Mouse (Mus musculus) adrenal gland, postnatal 25 days (tissue): ENCODE measurements around the gene Grik4. TPM values are rescaled to one million over a fixed set of nuclear protein-coding genes. Genes with fewer than 3 reads are reported as not detected.

Experiments
- DNase-seq: peaks from one replicate; pipeline ENCODE4 v3.0.0; 2021; ENCODE audit warnings: mixed read lengths
- total RNA-seq: library from RNA; stranded (reverse); gene quantifications from 2 replicates; pipeline ENCODE4 v1.2.3, GENCODE M21; 2021

The Grik4 gene
- total RNA-seq, 1 experiment from 2014 or later, result 2.0 TPM

DNA sequence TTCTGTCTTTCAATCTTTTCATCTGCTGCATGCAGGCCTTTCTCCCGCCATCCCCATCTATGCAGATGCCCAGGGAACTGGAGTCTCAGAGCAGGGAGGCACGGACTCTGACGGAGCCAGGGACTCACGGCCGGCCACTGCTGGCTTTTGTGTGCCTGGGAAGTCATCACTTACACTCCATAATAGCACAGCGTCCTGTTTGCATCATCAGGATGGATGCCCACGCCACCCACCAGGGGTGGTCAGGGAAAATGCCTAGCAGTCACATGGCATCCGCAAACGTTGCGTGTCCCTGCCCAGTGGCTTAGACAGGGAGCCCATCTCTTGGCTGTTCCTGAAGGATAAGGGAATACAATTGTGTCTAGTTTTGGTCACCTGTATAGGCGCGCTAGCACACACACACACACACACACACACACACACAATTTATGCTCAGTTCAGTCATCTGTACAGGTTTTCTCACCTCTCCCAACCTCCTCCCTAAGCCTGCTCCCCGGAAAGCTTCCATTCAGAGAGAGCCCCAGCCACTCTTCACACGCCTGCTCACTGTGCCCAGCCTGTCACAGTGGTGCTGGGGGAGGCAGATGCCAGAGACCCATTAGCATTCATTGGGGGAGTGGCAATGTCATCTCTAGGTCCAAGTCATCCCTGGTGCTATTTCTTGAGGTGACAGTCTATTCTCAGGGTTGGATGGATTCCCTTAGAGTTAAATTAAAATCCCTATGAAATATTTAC is 370.5 kb downstream of the Grik4 start:
- no peak for DNase-seq

DNA sequence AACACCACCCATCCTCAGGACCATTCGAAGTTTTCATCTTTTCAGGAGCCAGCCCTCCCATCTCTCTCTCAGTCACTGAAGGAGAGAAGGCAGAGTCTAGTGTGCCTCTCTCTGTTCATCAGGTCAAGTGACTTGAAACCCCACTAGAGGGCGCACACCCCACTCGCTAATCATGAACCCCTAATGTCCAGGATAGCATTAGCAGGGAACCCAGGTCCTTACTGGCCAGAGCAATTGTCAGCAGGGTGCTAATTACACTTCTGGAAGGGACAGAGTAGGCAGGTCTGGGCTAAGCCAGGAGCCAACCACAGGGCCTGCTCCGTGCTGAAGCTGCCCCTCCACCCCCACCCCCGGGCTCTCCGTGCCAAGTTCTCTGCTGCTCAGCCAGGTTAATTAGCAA is 371.1 kb downstream of the Grik4 start:
- DNase-seq, result peak; percentile 69

- DNase-seq, result no peak
Observed at GRCm38 (mm10) chr9:42565921-42566320, 378.4 kb downstream of the Grik4 start.

- no peak for DNase-seq
Observed at GRCm38 (mm10) chr9:42555186-42555585, 389.1 kb downstream of the Grik4 start.

DNA sequence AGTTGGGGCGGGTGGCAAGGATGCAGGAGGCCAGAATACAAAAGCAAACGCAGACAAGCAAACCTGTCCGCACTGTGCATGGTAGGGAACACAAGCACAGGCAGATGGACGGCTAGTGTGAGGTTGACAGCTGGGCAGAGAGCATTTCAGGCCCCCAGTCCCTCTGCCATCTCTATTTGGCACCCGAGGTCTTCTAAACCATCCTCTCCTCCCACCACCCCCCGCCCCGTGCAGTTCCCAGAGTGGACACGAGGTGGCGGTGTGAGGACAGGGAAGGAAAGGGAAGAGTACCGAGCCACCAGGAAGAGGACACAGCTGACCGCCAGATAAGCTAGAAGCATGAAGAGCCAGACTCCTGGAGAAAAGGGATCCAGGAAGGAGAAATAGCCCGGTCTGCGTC is 394.2 kb downstream of the Grik4 start:
- peak; percentile 76 for DNase-seq

DNA sequence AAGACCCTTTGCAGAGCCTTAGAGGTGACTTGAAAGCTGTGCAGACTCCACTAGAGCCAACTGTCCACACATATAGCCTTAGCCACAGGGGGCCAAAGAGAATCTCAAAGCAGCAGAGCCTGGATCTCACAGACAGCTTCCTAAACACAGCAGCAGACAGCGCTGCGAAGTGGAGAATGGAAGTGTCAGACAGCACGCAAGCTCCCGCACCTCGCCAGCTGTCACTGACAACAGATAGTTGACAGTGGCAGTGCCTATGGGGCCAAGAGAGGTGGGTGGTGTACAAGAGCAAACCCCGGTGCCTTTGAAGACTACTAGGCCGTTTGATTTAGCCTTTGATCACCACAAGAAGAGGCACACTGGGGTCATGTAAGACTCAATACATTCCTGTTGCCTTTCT is 395.3 kb downstream of the Grik4 start:
- DNase-seq, result no peak

GRCm38 (mm10) chr9:42544521-42544920 is 399.8 kb downstream of the Grik4 start:
- DNase-seq, result no peak

DNA sequence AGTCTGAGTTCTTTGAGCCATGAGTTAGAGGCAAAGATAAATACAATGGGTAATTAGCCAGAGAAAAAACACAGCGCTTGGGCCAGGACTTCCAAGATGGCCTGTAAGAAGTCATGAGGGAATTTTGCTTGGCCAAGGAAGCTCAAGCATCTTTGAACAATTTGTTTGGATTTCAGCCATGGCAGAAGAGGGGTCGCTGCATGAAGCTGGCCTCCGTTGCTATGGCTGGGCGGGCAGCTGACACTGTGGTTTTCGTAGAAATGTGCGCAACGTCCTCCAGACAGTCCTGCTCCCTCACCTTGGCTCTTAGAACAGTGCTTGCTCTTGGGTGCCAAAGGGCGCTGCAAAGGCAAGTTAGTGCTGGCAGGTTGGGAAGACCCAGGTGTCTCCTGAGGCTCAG is 410.8 kb downstream of the Grik4 start:
- DNase-seq, result no peak

DNA sequence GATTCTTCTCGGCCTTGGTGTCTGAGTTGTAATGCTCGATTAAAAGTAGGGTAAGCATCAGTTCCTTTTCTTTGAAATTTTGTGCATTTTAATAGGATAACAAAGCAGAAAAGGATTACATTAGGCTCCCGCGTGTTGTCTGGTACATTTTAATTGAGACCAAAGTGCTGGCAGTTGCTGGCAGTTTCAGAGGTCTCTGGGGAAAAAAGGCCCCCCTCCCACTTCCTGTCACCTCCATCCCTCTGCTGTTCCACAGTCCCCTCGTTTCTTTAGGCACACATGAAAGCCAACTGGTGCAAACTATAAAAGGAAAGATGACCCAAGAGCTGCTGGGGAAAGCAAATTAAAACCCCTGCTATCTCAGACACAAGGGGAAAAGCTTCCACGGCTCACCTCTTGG is 411.3 kb downstream of the Grik4 start:
- no peak for DNase-seq

- DNase-seq, result peak; percentile 6
Observed at GRCm38 (mm10) chr9:42531951-42532350, 412.3 kb downstream of the Grik4 start.

GRCm38 (mm10) chr9:42530221-42531152 is 413.8 kb downstream of the Grik4 start:
- no peak for DNase-seq

GRCm38 (mm10) chr9:42520587-42521084 is 423.7 kb downstream of the Grik4 start:
- peak; percentile 57 for DNase-seq

GRCm38 (mm10) chr9:42518163-42518562 is 426.1 kb downstream of the Grik4 start:
- DNase-seq, result no peak

DNA sequence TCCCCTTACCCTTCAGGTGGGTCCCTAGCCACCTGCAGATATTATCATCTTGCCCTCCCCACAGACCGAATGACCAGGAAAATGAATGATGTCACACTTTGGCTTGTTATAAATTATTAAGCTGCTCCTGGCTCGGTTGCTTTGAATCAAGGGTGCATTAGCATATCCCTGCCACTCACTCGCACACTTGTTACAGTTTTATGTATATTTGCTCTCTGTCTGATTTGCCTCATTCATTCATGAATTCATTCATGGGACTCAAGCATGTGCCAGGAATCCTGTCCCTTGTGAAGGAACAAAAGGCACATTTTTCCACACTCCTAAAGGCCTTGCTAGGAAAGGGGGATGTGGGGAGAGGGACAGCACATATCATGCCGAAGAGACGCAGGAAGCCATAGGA is 431.1 kb downstream of the Grik4 start:
- no peak for DNase-seq

GRCm38 (mm10) chr9:42512312-42512711 is 432.0 kb downstream of the Grik4 start:
- DNase-seq, result no peak

DNA sequence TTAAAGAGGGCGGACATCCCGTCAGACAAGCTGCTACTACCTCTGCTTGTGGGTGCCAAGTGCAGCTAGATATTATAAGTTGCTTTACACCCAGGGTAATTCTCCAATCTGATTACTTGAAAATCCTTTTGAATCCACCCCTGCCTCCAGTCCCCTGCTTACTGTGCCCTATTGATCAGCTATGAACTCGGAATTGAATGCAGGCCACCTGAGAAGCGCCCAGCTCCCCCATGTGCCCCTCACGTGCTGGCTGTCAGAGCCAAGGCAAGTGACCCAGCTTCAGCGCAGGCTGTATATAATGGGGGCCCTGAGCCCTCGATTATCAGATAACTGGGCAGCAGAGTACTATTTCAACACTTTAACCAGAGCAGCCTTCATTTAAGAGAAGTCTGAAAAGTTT is 436.1 kb downstream of the Grik4 start:
- DNase-seq, result no peak

DNA sequence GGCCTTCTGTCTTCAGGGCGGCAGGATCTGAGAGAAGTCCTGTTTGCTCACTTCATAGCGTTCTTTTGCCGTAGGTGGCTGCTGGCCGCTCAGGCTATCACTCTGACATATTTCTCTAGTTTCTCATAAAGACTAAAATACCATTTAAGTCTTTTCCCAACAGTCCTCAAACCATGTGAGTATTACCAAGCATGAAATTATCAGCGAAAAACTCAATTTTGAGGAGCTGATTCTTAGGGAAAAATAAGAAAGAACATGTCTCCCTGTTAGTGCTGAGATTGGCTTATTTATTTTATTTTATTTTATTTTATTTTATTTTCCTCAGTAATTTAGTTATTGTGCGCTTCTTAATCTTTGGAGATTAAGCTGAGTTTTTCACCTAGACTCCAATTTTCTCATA is 436.6 kb downstream of the Grik4 start, which contains the start of gene Tbcel:
Gene Tbcel (minus strand): TSS at position 101 of the 400 bp plus-strand sequence.
- DNase-seq, result no peak

DNA sequence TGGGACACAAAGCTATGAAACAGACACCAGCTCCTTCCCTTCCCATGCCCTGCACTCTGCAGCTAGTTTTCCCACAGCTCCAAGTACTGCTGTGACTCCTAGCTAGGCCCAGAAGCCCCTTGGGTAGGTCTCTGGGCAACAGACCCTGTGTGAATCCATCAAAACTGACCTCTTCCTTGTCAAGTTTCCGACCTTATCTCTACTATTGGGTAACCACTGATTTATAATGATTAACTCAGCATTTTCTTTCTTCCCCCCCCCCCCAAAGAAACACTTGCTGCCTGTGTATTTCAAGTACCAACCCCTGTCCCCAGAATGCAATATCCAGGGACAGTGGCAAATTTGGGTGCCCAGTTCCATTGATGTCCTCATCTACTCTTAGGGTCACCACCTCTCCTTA is 437.3 kb downstream of the Grik4 start:
- no peak for DNase-seq

DNA sequence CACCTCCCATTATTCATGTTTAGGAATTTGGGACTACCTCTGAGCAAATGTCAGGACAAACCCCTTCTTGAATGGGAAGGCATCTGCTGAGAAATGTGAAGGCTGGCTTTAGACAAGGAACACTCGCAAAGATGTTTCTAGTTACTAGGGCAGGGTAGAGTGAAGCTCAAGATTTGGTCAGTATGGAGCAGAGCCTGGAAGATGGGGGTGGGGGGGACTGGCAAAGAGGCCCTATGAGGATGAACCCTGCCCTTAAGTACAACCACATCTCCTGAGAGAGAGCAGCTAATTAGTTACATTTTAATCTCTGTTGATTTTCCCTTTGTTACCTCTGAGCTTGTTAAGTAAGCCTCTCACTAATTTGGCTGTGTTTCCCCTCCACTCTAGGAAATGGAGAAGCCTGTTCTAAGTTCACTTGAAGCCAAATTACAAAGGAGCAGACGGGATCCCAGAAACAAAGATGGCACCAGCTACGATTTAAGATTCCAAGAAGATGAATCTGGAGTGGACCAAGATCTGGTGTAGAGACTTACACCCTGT is 439.3 kb downstream of the Grik4 start:
- no peak for DNase-seq

GRCm38 (mm10) chr9:42504559-42504958 is 439.7 kb downstream of the Grik4 start:
- DNase-seq, result no peak

DNA sequence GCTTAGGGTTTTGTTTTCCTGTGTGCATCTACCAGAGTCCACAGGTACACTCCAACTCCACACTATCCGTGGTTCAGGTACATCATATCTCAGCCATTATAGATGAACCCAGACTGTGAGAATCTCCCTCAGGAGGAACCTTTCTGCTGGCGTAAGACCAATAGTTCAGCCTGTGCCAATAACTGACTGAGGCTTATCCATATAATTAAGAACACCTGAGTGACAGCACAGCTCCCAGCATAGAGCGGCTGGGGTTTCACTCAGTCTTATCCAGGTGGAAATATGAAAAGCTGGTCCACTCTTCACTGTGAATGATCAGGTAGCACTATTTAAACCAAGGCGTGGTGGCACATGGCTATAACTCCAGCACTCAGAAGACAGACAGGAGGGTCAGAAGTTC is 440.6 kb downstream of the Grik4 start:
- no peak for DNase-seq

DNA sequence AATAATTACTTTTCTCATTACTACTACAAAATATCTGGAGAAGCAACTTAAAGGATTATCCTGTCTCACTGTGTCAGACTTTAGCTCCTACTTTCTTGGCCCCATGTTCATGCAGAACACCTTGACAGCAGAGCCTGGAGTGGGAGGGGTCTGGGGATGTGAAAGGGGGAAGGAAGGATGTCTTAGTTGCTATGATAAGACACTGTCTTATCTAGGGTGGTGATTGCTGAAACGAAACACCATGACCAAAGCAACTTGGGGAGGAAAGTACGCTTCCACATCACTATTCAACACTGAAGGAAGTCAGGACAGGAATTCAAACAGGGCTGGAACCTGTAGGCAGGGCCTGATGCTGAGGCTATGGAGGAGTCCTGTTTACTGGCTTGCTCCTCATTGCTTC is 448.0 kb downstream of the Grik4 start:
- DNase-seq, result no peak

GRCm38 (mm10) chr9:42491780-42492179 is 452.5 kb downstream of the Grik4 start:
- DNase-seq, result no peak
